In the genomic region with DNA sequence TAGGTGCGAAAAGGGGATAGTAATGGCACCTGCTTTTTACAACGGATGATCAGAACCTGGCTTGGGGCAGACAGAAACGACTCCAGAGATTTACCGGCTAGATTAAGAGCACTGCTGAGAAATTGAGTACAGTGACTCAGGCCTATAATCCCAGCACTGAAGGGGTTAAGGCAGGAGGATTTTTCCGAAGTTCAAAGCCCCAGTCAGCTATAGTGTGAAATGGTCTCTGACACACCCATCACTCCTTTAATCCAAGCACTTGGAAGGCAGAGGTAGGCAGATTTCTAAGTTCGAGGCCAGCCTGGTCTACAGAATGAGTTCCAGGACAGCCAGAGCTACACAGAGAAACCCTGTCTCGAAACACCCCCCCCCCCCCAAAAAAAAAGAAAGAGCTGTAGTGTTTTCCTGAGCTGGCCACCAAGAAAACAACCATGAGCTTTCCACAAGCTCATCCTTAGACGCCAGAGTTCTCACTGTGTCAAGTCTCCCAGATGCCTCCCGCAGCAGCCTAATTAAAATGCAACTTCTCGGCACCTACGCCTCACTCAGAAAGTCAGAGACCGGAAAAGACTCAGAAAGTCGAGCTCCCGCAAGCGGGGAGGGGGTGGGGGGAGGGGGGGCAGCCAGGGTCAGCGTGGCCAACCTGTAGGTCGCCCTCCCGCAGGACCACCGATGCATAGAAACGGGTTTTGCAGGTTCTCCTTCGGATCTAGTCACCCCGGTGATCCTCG, we compare ENCODE assay signal across 8 mouse cellular contexts. TPM values are rescaled to one million over a fixed set of nuclear protein-coding genes. Genes with fewer than 3 reads are reported as not detected.
DNase-seq lines count a peak whose midpoint lies in the region; ATAC-seq and TF ChIP-seq lines count a peak whose summit lies in the region.

No protein-coding gene starts in this region.

- 13% methylated on average over 23 of the region's 23 CpGs for WGBS in liver, adult 2 months
- 16% methylated on average over 23 of the region's 23 CpGs for WGBS in hindbrain, embryonic 10.5 days

- no peak for ATAC-seq in granulocyte monocyte progenitor cell, adult 5-6 weeks (replicated peaks; ENCODE audit: poor library complexity, severe bottlenecking)

- peaks cover 15% of the 10 kb centered on the region; the same call in 1 of the 2 replicates for H3K79me2 ChIP-seq in liver, adult 2 months (ENCODE audit: control insufficient read depth, insufficient read depth, low read length)

- peak overlapping the region; percentile 94 for H3K27ac ChIP-seq in liver, adult 2 months (replicated peaks; ENCODE audit: insufficient read depth, low read depth, low read length)
- peak overlapping the region; percentile 76 for H3K27ac ChIP-seq in bone marrow macrophage, adult 2 months (ENCODE audit: insufficient read depth, low read depth, low read length)
- peak overlapping the region; percentile 91 for H3K27ac ChIP-seq in hindbrain, embryonic 10.5 days

- peaks cover 5% of the 10 kb centered on the region; the same call in 1 of the 2 replicates for H3K36me3 ChIP-seq in liver, adult 2 months (ENCODE audit: control insufficient read depth, insufficient read depth, low read length)
- no peaks in the 10 kb centered on the region for H3K36me3 ChIP-seq in hindbrain, embryonic 10.5 days

- H3K4me1 ChIP-seq in liver, adult 2 months (ENCODE audit: control insufficient read depth, insufficient read depth, low read length): peaks cover 22% of the 10 kb centered on the region
- peaks cover 27% of the 10 kb centered on the region for H3K4me1 ChIP-seq in bone marrow macrophage, adult 2 months (ENCODE audit: control insufficient read depth, insufficient read depth, low read length)
- H3K4me1 ChIP-seq in hindbrain, embryonic 10.5 days (replicated peaks): peaks cover 10% of the 10 kb centered on the region

- TF ChIP-seq CTCF in liver, adult 2 months (IDR thresholded peaks at IDR 0.05; ENCODE audit: low read depth, low read length): no peak
- no peak for TF ChIP-seq CTCF in bone marrow macrophage, adult 2 months (IDR thresholded peaks at IDR 0.05; ENCODE audit: low read depth, low read length)

- peak overlapping the region; percentile 89 for H3K4me3 ChIP-seq in liver, adult 2 months (ENCODE audit: insufficient read depth, low read depth, low read length)
- H3K4me3 ChIP-seq in bone marrow macrophage, adult 2 months (ENCODE audit: insufficient read depth, low read length): peak overlapping the region; percentile 62
- peak overlapping the region; percentile 67 for H3K4me3 ChIP-seq in hindbrain, embryonic 10.5 days

- DNase-seq in liver, adult 2 months (ENCODE audit: extremely low read depth, low read depth, low spot score): peak; percentile 23
- DNase-seq in liver: no peak
- DNase-seq in hindbrain, embryonic 10.5 days (ENCODE audit: low spot score): peak; percentile 66
- peak; percentile 27 for DNase-seq in lung, postnatal 14 days
- DNase-seq in urinary bladder, postnatal 36 days (ENCODE audit: low spot score in 2 of 2): no peak
- no peak for DNase-seq in B cell, adult 2 months

- peak overlapping the region; percentile 85 for H3K9ac ChIP-seq in liver, adult 2 months (ENCODE audit: low read depth, low read length)

- H3K27me3 ChIP-seq in liver, adult 2 months (ENCODE audit: control insufficient read depth, insufficient read depth, low read length): no peaks in the 10 kb centered on the region
- no peaks in the 10 kb centered on the region for H3K27me3 ChIP-seq in hindbrain, embryonic 10.5 days (ENCODE audit: insufficient read depth, poor library complexity, severe bottlenecking)

- no peak for TF ChIP-seq POLR2A in liver, adult 2 months (IDR thresholded peaks at IDR 0.05; ENCODE audit: extremely low read depth, insufficient read depth, low read length)
- TF ChIP-seq POLR2A in bone marrow macrophage, adult 2 months (IDR thresholded peaks at IDR 0.05; ENCODE audit: borderline replicate concordance, low read depth, low read length): no peak

- H3K9me3 ChIP-seq in hindbrain, embryonic 10.5 days: no peaks in the 10 kb centered on the region

RNA-seq across cellular contexts. Expression of a gene that starts 0.8 kb away (rescaled TPM):
- total RNA-seq in liver, adult 2 months (2014; rRNA removed): 20.3 and 23.7 TPM in 2 replicates
- 5.6 and 6.3 TPM in 2 replicates for polyA plus RNA-seq in liver, adult 2 months (2012; rRNA removed)
- 157 and 171 TPM in 2 replicates for polyA plus RNA-seq in bone marrow macrophage, adult 2 months (2012; ENCODE audit: insufficient read depth, insufficient read length, missing spikeins)
- polyA plus RNA-seq in hindbrain, embryonic 10.5 days (2016; fragmentation: Nextera tagmentation; extraction: Ambion mirVana): 3.3 and 3.8 TPM in 2 replicates
- total RNA-seq in granulocyte monocyte progenitor cell, adult 5-6 weeks (2014; fragmentation: Nextera tagmentation): 21.6 and 34.6 TPM in 2 replicates
- 31.1 and 35.7 TPM in 2 replicates for total RNA-seq in granulocyte monocyte progenitor cell, adult 5-6 weeks (2017)

RNA-seq across cellular contexts. Expression of a gene that starts 35.3 kb away (rescaled TPM):
- 25.4 and 28.8 TPM in 2 replicates for total RNA-seq in liver, adult 2 months (2014; rRNA removed)
- polyA plus RNA-seq in liver, adult 2 months (2012; rRNA removed): 9.7 and 10.8 TPM in 2 replicates
- polyA plus RNA-seq in bone marrow macrophage, adult 2 months (2012; ENCODE audit: insufficient read depth, insufficient read length, missing spikeins): 22.5 and 24.9 TPM in 2 replicates
- 26.6 and 34.6 TPM in 2 replicates for polyA plus RNA-seq in hindbrain, embryonic 10.5 days (2016; fragmentation: Nextera tagmentation; extraction: Ambion mirVana)
- 25.5 and 30.8 TPM in 2 replicates for total RNA-seq in granulocyte monocyte progenitor cell, adult 5-6 weeks (2014; fragmentation: Nextera tagmentation)
- 39.1 and 40.0 TPM in 2 replicates for total RNA-seq in granulocyte monocyte progenitor cell, adult 5-6 weeks (2017)

Comparison
In these comparisons a context has a peak if more than half of its experiments do, and no peak if none do; other contexts are left out.
1. DNase-seq: peak in liver, adult 2 months (single experiment), hindbrain, embryonic 10.5 days (single experiment) and lung, postnatal 14 days (single experiment); none in liver (single experiment), urinary bladder, postnatal 36 days (0 of 2) and B cell, adult 2 months (0 of 2).
2. RNA of a gene that starts 0.8 kb away (polyA plus RNA-seq): 157 to 171 TPM in bone marrow macrophage, adult 2 months; 5.6 to 6.3 TPM in liver, adult 2 months and 3.3 to 3.8 TPM in hindbrain, embryonic 10.5 days; every median in the first group is over 10 times any median in the second.
3. Peak in every context shown above with its lines, with median percentiles within 50 percentile points of each other: H3K27ac ChIP-seq and H3K4me3 ChIP-seq.